Mouse (Mus musculus): ENCODE data around the gene Gm21954.

Gene Gm21954

GRCm38 (mm10) chr3:55419334-55419733 is 52.7 kb downstream of the Gm21954 start:
- DNase-seq (ENCODE audit: low read depth, low spot score): no peak

- DNase-seq (ENCODE audit: low read depth, low spot score): no peak
Observed at GRCm38 (mm10) chr3:55418845-55419244, 53.2 kb downstream of the Gm21954 start.

GRCm38 (mm10) chr3:55415527-55415950 is 56.5 kb downstream of the Gm21954 start:
- DNase-seq (ENCODE audit: low read depth, low spot score): peak; percentile 92
